Mouse (Mus musculus): Measurements from ENCODE around the gene Gp9.

- TF ChIP-seq CTCF (IDR thresholded peaks at IDR 0.05) (no peak), EP300 (IDR thresholded peaks at IDR 0.05; ENCODE audit: insufficient read depth, low read depth, low read length) (no peak), POLR2A (IDR thresholded peaks at IDR 0.05; ENCODE audit: insufficient read depth, low read depth, low read length) (no peak)
Observed at GRCm38 (mm10) chr6:87804036-87804435, 26.2 kb downstream of the Gp9 start.
